Mouse (Mus musculus): ENCODE measurements at regions not wholly inside any gene's neighbourhood (a gene's known extent, or its start where the extent isn't known, plus 50 kb on each side); places are given as distances from the start of the nearest gene placed in this dataset.

- Histone ChIP-seq H3K27ac (ENCODE audit: insufficient read depth, low read length) (no peak overlapping the region), H3K4me1 (ENCODE audit: control insufficient read depth, insufficient read depth, low read length) (no peaks in the 10 kb centered on the region), H3K4me3 (ENCODE audit: insufficient read depth, low read length) (no peak overlapping the region)
- TF ChIP-seq CTCF (IDR thresholded peaks at IDR 0.05; ENCODE audit: borderline replicate concordance, insufficient read depth, low read length): no peak
- no peak for TF ChIP-seq POLR2A (IDR thresholded peaks at IDR 0.05; ENCODE audit: low read depth, low read length)
Observed at GRCm38 (mm10) chr9:46889933-46890662, 108.4 kb upstream of the Gm4791 start.

- no peaks in the 10 kb centered on the region for H3K4me1 ChIP-seq (ENCODE audit: control insufficient read depth, insufficient read depth, low read length)
- H3K4me3 ChIP-seq (ENCODE audit: insufficient read depth, low read length): no peak overlapping the region
- TF ChIP-seq CTCF (IDR thresholded peaks at IDR 0.05; ENCODE audit: borderline replicate concordance, insufficient read depth, low read length): no peak
- no peak overlapping the region for H3K27ac ChIP-seq (ENCODE audit: insufficient read depth, low read length)
Observed at GRCm38 (mm10) chr9:46871211-46871994, 127.1 kb upstream of the Gm4791 start.

GRCm38 (mm10) chr9:46863934-46864333 is 134.6 kb upstream of the Gm4791 start:
- Histone ChIP-seq H3K27ac (ENCODE audit: insufficient read depth, low read length) (no peak overlapping the region), H3K4me3 (ENCODE audit: insufficient read depth, low read length) (no peak overlapping the region), H3K4me1 (ENCODE audit: control insufficient read depth, insufficient read depth, low read length) (no peaks in the 10 kb centered on the region)
- TF ChIP-seq CTCF (IDR thresholded peaks at IDR 0.05; ENCODE audit: borderline replicate concordance, insufficient read depth, low read length) (no peak), POLR2A (IDR thresholded peaks at IDR 0.05; ENCODE audit: low read depth, low read length) (no peak)

GRCm38 (mm10) chr9:46851753-46852152 is 146.8 kb upstream of the Gm4791 start:
- Histone ChIP-seq H3K4me3 (ENCODE audit: insufficient read depth, low read length) (no peak overlapping the region), H3K27ac (ENCODE audit: insufficient read depth, low read length) (no peak overlapping the region), H3K4me1 (ENCODE audit: control insufficient read depth, insufficient read depth, low read length) (no peaks in the 10 kb centered on the region)
- no peak for TF ChIP-seq POLR2A (IDR thresholded peaks at IDR 0.05; ENCODE audit: low read depth, low read length)
- no peak for TF ChIP-seq CTCF (IDR thresholded peaks at IDR 0.05; ENCODE audit: borderline replicate concordance, insufficient read depth, low read length)

- no peaks in the 10 kb centered on the region for H3K4me1 ChIP-seq (ENCODE audit: control insufficient read depth, insufficient read depth, low read length)
- no peak overlapping the region for H3K27ac ChIP-seq (ENCODE audit: insufficient read depth, low read length)
- TF ChIP-seq CTCF (IDR thresholded peaks at IDR 0.05; ENCODE audit: borderline replicate concordance, insufficient read depth, low read length): no peak
- no peak overlapping the region for H3K4me3 ChIP-seq (ENCODE audit: insufficient read depth, low read length)
Observed at GRCm38 (mm10) chr9:46851336-46851735, 147.2 kb upstream of the Gm4791 start.

GRCm38 (mm10) chr9:46845276-46845675 is 153.3 kb upstream of the Gm4791 start:
- H3K4me3 ChIP-seq (ENCODE audit: insufficient read depth, low read length): no peak overlapping the region
- TF ChIP-seq CTCF (IDR thresholded peaks at IDR 0.05; ENCODE audit: borderline replicate concordance, insufficient read depth, low read length) (no peak), POLR2A (IDR thresholded peaks at IDR 0.05; ENCODE audit: low read depth, low read length) (no peak)
- H3K27ac ChIP-seq (ENCODE audit: insufficient read depth, low read length): no peak overlapping the region
- H3K4me1 ChIP-seq (ENCODE audit: control insufficient read depth, insufficient read depth, low read length): no peaks in the 10 kb centered on the region

- no peak overlapping the region for H3K27ac ChIP-seq (ENCODE audit: insufficient read depth, low read length)
- TF ChIP-seq POLR2A (IDR thresholded peaks at IDR 0.05; ENCODE audit: low read depth, low read length) (no peak), CTCF (IDR thresholded peaks at IDR 0.05; ENCODE audit: borderline replicate concordance, insufficient read depth, low read length) (no peak)
- no peak overlapping the region for H3K4me3 ChIP-seq (ENCODE audit: insufficient read depth, low read length)
- H3K4me1 ChIP-seq (ENCODE audit: control insufficient read depth, insufficient read depth, low read length): no peaks in the 10 kb centered on the region
Observed at GRCm38 (mm10) chr9:46843781-46844180, 154.8 kb upstream of the Gm4791 start.

- Histone ChIP-seq H3K4me3 (ENCODE audit: insufficient read depth, low read length) (no peak overlapping the region), H3K27ac (ENCODE audit: insufficient read depth, low read length) (no peak overlapping the region), H3K4me1 (ENCODE audit: control insufficient read depth, insufficient read depth, low read length) (no peaks in the 10 kb centered on the region)
- TF ChIP-seq POLR2A (IDR thresholded peaks at IDR 0.05; ENCODE audit: low read depth, low read length) (no peak), CTCF (IDR thresholded peaks at IDR 0.05; ENCODE audit: borderline replicate concordance, insufficient read depth, low read length) (no peak)
Observed at GRCm38 (mm10) chr9:46841571-46841970, 157.0 kb upstream of the Gm4791 start.

GRCm38 (mm10) chr9:46835261-46835660 is 163.3 kb upstream of the Gm4791 start:
- no peak overlapping the region for H3K4me3 ChIP-seq (ENCODE audit: insufficient read depth, low read length)
- TF ChIP-seq CTCF (IDR thresholded peaks at IDR 0.05; ENCODE audit: borderline replicate concordance, insufficient read depth, low read length) (no peak), POLR2A (IDR thresholded peaks at IDR 0.05; ENCODE audit: low read depth, low read length) (no peak)
- H3K4me1 ChIP-seq (ENCODE audit: control insufficient read depth, insufficient read depth, low read length): no peaks in the 10 kb centered on the region
- no peak overlapping the region for H3K27ac ChIP-seq (ENCODE audit: insufficient read depth, low read length)

All from embryonic fibroblast, embryonic 13.5 days (primary cell).